Mouse (Mus musculus) stomach, embryonic 14.5 days (tissue): ENCODE results near the gene Bcs1l. TPM values are rescaled to one million over a fixed set of nuclear protein-coding genes. Genes with fewer than 3 reads are reported as not detected.

Source experiments
- ATAC-seq: fragments of 200-750 bp; cut with Nextera tagmentation; 2 replicates; pipeline ENCODE4 v1.8.0; 2017; ENCODE audit warnings: low read depth, moderate TSS enrichment; ENCODE audit not compliant: insufficient number of reproducible peaks, insufficient read depth, low FRiP score
- H3K27ac ChIP-seq: fragments of 300-500 bp; sonication (generic); 2 replicates; pipeline ENCODE4 v1.5.1; 2014; ENCODE audit warnings: mild to moderate bottlenecking, low read length, moderate library complexity, mixed read lengths
- H3K27me3 ChIP-seq: fragments of 300-500 bp; sonication (generic); 2 replicates; pipeline ENCODE4 v1.6.1; 2014; ENCODE audit warnings: low read length, control low read depth, mixed read lengths; ENCODE audit not compliant: control insufficient read depth, insufficient read depth
- H3K36me3 ChIP-seq: fragments of 300-500 bp; sonication (generic); 2 replicates; pipeline ENCODE4 v1.6.1; 2014; ENCODE audit warnings: mild to moderate bottlenecking, control low read depth, low read length, moderate library complexity, mixed read lengths; ENCODE audit not compliant: control insufficient read depth, insufficient read depth
- H3K4me1 ChIP-seq: fragments of 300-500 bp; sonication (generic); 2 replicates; pipeline ENCODE4 v1.6.1; 2014; ENCODE audit warnings: low read length, control low read depth, mixed read lengths; ENCODE audit not compliant: control insufficient read depth, insufficient read depth
- H3K4me2 ChIP-seq: fragments of 300-500 bp; sonication (generic); replicated peaks from 2 replicates; pipeline ENCODE4 v1.6.1; 2014; ENCODE audit warnings: low read depth, low read length, control low read depth
- H3K4me3 ChIP-seq: fragments of 300-500 bp; sonication (generic); 2 replicates; pipeline ENCODE4 v1.5.1; 2014; ENCODE audit warnings: low read depth, low read length, control low read depth
- H3K9ac ChIP-seq: fragments of 300-500 bp; sonication (generic); replicated peaks from 2 replicates; pipeline ENCODE4 v1.6.1; 2014; ENCODE audit warnings: low read depth, mild to moderate bottlenecking, control low read depth, low read length, moderate library complexity, mixed read lengths
- H3K9me3 ChIP-seq: fragments of 300-500 bp; sonication (generic); 2 replicates; pipeline ENCODE4 v1.6.1; 2016; ENCODE audit warnings: low read depth, low read length, control low read depth; ENCODE audit not compliant: control insufficient read depth
- WGBS: fragments of 180-500 bp; shearing (Covaris S2); extraction: QIAGEN DNeasy Blood & Tissue Kit; methylation state at CpG from one replicate; pipeline ENCODE4 v1.1.7; 2014; 5-methylcytosine and 5-hydroxymethylcytosine counted together
- microRNA-seq: library from miRNA; unstranded; fragments of <30 nt; microRNA quantifications from one replicate; pipeline ENCODE4, GENCODE M21; 2016
- polyA plus RNA-seq: library from polyadenylated mRNA; unstranded; fragments of >200 nt; fragmentation: Nextera tagmentation; extraction: Ambion mirVana; gene quantifications from 2 replicates; pipeline ENCODE4 v1.2.1, GENCODE M21; 2014

Gene Bcs1l
- polyA plus RNA-seq, 1 experiment from 2014 or later = 20.0 TPM

DNA sequence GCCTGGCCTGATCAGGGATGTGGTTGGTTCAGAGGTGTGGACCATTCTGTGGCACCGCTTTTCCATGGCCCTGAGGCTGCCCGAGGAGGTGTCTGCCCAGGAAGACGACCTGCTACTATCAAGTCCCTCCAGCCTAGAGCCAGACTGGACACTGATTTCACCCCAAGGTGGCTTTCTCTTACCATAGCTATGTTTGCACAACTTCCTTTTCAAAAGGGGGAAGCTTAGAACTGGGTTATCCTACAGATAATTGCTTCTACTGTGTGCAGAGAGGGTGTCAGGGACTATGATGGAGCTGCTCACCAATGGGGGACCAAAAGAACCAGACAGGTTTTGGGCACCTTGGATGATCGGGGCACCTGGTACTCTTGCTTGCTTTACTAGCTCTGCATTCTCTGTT, 44.6 kb downstream of the Bcs1l start:
- no peak for ATAC-seq
- WGBS = 74% methylated on average over 4 of the region's 4 CpGs

More for the DNA sequence above, 44.6 kb downstream of the Bcs1l start:
- Histone ChIP-seq H3K4me2 (no peak overlapping the region), H3K9ac (no peak overlapping the region), H3K27ac (no peak overlapping the region), H3K36me3 (no peaks in the 10 kb centered on the region), H3K4me3 (no peak overlapping the region), H3K27me3 (no peaks in the 10 kb centered on the region), H3K4me1 (no peaks in the 10 kb centered on the region), H3K9me3 (no peaks in the 10 kb centered on the region)

Small RNA genes lying within 50 kb of the gene (microRNA-seq; reads per million reads assigned to microRNA genes)
- not detected for gene Gm25035

Other genes with a start within 250 kb of the Bcs1l start
- gene Catip, start 226.2 kb upstream of the Bcs1l start, polyA plus RNA-seq = 0.69 and 0.81 TPM in 2 replicates
- 5.3 and 6.1 TPM in 2 replicates for gene Slc11a1, start 213.1 kb upstream of the Bcs1l start, polyA plus RNA-seq
- gene Ctdsp1, start 196.8 kb upstream of the Bcs1l start, polyA plus RNA-seq = 88.0 and 90.7 TPM in 2 replicates
- 5.9 and 7.7 TPM in 2 replicates for gene Vil1, start 178.9 kb upstream of the Bcs1l start, polyA plus RNA-seq
- 70.3 and 72.3 TPM in 2 replicates for gene Cnot9, start 82.2 kb upstream of the Bcs1l start, polyA plus RNA-seq
- 0.83 TPM in 1 of 2 replicates, not detected in the other for gene Plcd4, start 45.4 kb upstream of the Bcs1l start, polyA plus RNA-seq
- 40.5 and 43.0 TPM in 2 replicates for gene Usp37, start 44.0 kb upstream of the Bcs1l start, polyA plus RNA-seq
- gene Zfp142, start within 50 bp of the Bcs1l start, polyA plus RNA-seq = 8.4 and 9.5 TPM in 2 replicates
- 7.0 and 9.1 TPM in 2 replicates for gene Rnf25, start 13.1 kb downstream of the Bcs1l start, polyA plus RNA-seq
- gene Stk36, start 13.2 kb downstream of the Bcs1l start, polyA plus RNA-seq = 8.4 and 8.9 TPM in 2 replicates
- 24.3 and 26.4 TPM in 2 replicates for gene Ttll4, start 73.5 kb downstream of the Bcs1l start, polyA plus RNA-seq
- 7.1 and 10.6 TPM in 2 replicates for gene Cyp27a1, start 125.3 kb downstream of the Bcs1l start, polyA plus RNA-seq
- 0.12 and 0.21 TPM in 2 replicates for gene Prkag3, start 160.9 kb downstream of the Bcs1l start, polyA plus RNA-seq
- gene Wnt6, start 183.6 kb downstream of the Bcs1l start, polyA plus RNA-seq = 0.97 and 1.9 TPM in 2 replicates
- 2.0 and 3.1 TPM in 2 replicates for gene Wnt10a, start 203.2 kb downstream of the Bcs1l start, polyA plus RNA-seq